Mouse (Mus musculus) intestine, embryonic 15.5 days (tissue): ENCODE measurements around the gene Rer1. TPM values are rescaled to one million over a fixed set of nuclear protein-coding genes. Genes with fewer than 3 reads are reported as not detected.
"Not testable (repeated sequence)": the region's sequence is repeated elsewhere in the genome, so short reads cannot be mapped to it uniquely, and the experiment has no call there.

Experiments
- ATAC-seq: fragments of 200-750 bp; cut with Nextera tagmentation; 2 replicates; pipeline ENCODE4 v1.8.0; 2017; ENCODE audit warnings: moderate TSS enrichment, moderate library complexity
- H3K27ac ChIP-seq: fragments of 300-500 bp; sonication (generic); 2 replicates; pipeline ENCODE4 v1.5.1; 2015; ENCODE audit warnings: mild to moderate bottlenecking, inconsistent platforms
- H3K27me3 ChIP-seq: fragments of 300-500 bp; sonication (generic); replicated peaks from 2 replicates; pipeline ENCODE4 v1.6.1; 2015; ENCODE audit warnings: inconsistent platforms
- H3K36me3 ChIP-seq: fragments of 300-500 bp; sonication (generic); 2 replicates; pipeline ENCODE4 v1.6.1; 2015; ENCODE audit warnings: inconsistent platforms
- H3K4me1 ChIP-seq: fragments of 300-500 bp; sonication (generic); replicated peaks from 2 replicates; pipeline ENCODE4 v1.6.1; 2015; ENCODE audit warnings: inconsistent platforms
- H3K4me2 ChIP-seq: fragments of 300-500 bp; sonication (generic); replicated peaks from 2 replicates; pipeline ENCODE4 v1.6.1; 2015; ENCODE audit warnings: mild to moderate bottlenecking, inconsistent platforms
- H3K4me3 ChIP-seq: fragments of 300-500 bp; sonication (generic); replicated peaks from 2 replicates; pipeline ENCODE4 v1.5.1; 2015; ENCODE audit warnings: inconsistent platforms
- H3K9ac ChIP-seq: fragments of 300-500 bp; sonication (generic); 2 replicates; pipeline ENCODE4 v1.6.1; 2015; ENCODE audit warnings: inconsistent platforms
- H3K9me3 ChIP-seq: fragments of 300-500 bp; sonication (generic); 2 replicates; pipeline ENCODE4 v1.6.1; 2016; ENCODE audit warnings: inconsistent platforms
- WGBS: fragments of 180-500 bp; shearing (Covaris S2); methylation state at CpG from one replicate; pipeline ENCODE4 v1.1.7; 2015; 5-methylcytosine and 5-hydroxymethylcytosine counted together
- polyA plus RNA-seq: library from polyadenylated mRNA; unstranded; fragments of >200 nt; fragmentation: Nextera tagmentation; extraction: Ambion mirVana; gene quantifications from 2 replicates; pipeline ENCODE4 v1.2.1, GENCODE M21; 2015

Rer1 gene
- polyA plus RNA-seq, 1 experiment from 2014 or later: 205 TPM

DNA sequence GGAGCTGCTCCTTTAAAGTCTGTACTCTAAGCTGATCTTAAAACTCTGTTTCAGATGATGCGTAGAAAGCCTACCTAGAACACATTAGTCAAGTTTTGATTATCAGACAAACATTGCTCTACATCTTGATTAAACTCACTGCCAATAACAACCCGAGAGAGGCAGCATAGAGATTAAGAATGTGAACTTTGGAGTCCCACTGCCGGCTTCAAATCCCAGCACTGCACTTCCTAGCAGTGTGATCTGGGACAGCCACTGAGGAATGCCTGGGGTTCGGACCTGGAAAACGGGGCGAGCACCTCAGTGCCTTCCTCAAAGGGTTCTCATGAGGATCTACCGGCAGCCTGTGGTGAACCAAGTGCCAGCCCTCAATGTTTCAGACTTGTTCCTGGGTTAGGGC lies 1.8 kb downstream of the Rer1 start:
- ATAC-seq: no peak
- H3K36me3 ChIP-seq: peaks cover 16% of the 10 kb centered on the region
- H3K4me2 ChIP-seq: peak overlapping the region; percentile 64
- no peaks in the 10 kb centered on the region for H3K9me3 ChIP-seq
- H3K27me3 ChIP-seq: no peaks in the 10 kb centered on the region
- H3K4me3 ChIP-seq: peak overlapping the region; percentile 97
- 68% methylated on average over 7 of the region's 7 CpGs for WGBS
- peak overlapping the region; percentile 67; the same call in 1 of the 2 replicates for H3K27ac ChIP-seq
- H3K9ac ChIP-seq: peak overlapping the region; percentile 96
- H3K4me1 ChIP-seq: peaks cover 34% of the 10 kb centered on the region

GRCm38 (mm10) chr4:155083553-155083952 lies 2.6 kb downstream of the Rer1 start:
- Histone ChIP-seq H3K4me2 (peak overlapping the region; percentile 64), H3K36me3 (peaks cover 19% of the 10 kb centered on the region), H3K27me3 (no peaks in the 10 kb centered on the region), H3K4me3 (no peak overlapping the region), H3K27ac (peak overlapping the region; percentile 41; the same call in 1 of the 2 replicates), H3K9ac (no peak overlapping the region), H3K9me3 (no peaks in the 10 kb centered on the region), H3K4me1 (peaks cover 34% of the 10 kb centered on the region)
- WGBS: 69% methylated on average over 4 of the region's 4 CpGs
- ATAC-seq: no peak

GRCm38 (mm10) chr4:155079666-155080065 lies 6.5 kb downstream of the Rer1 start:
- no peak for ATAC-seq
- Histone ChIP-seq H3K27ac (no peak overlapping the region), H3K27me3 (no peaks in the 10 kb centered on the region), H3K9me3 (no peaks in the 10 kb centered on the region), H3K4me3 (no peak overlapping the region), H3K4me2 (no peak overlapping the region), H3K36me3 (peaks cover 48% of the 10 kb centered on the region), H3K4me1 (peaks cover 20% of the 10 kb centered on the region), H3K9ac (no peak overlapping the region)
- WGBS: 72% methylated on average over 6 of the region's 6 CpGs

DNA sequence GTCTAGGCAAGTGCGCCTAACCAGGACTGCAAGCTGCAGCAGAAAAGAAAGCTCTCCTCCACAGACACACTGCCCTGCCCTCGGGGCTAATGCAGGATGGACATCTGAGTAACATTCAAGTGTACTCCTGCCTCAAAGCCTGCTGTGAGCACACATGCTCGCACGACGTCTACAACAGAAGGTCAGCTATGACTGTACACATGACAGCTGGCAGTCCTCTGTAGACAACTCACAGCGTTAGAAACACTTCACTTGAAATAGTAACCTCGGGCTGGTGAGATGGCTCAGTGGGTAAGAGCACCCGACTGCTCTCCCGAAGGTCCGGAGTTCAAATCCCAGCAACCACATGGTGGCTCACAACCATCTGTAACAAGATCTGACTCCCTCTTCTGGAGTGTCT lies 7.4 kb downstream of the Rer1 start:
- peaks cover 12% of the 10 kb centered on the region for H3K4me1 ChIP-seq
- not testable (repeated sequence) for H3K4me2 ChIP-seq, H3K27ac ChIP-seq, H3K9ac ChIP-seq, H3K4me3 ChIP-seq, H3K27me3 ChIP-seq, H3K9me3 ChIP-seq, ATAC-seq
- peaks cover 51% of the 10 kb centered on the region for H3K36me3 ChIP-seq
- WGBS: 90% methylated on average over 10 of the region's 10 CpGs

DNA sequence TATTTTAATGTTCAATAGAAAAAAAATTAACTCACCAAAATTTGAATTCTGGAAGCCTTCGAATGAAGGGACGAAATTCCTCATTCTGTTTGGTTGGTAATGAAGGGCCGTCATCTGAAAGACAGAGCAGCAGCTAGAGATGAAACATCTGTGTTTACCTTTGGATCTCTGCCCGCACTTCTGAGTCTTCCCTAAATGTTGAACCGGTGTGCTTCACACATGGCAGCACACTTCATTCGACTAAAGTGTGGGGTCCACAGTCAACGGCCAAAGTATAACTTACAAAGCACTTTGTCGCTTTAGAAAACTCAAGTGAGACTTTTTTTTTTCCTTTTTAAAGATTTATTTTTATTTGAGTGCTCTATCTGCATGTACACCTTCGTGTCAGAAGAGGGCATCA lies 9.5 kb downstream of the Rer1 start:
- WGBS: 56% methylated on average over 9 of the region's 9 CpGs
- Histone ChIP-seq H3K9ac (no peak overlapping the region), H3K27ac (no peak overlapping the region), H3K4me3 (no peak overlapping the region), H3K36me3 (peaks cover 60% of the 10 kb centered on the region), H3K4me1 (no peaks in the 10 kb centered on the region), H3K9me3 (no peaks in the 10 kb centered on the region), H3K4me2 (no peak overlapping the region), H3K27me3 (no peaks in the 10 kb centered on the region)
- no peak for ATAC-seq

DNA sequence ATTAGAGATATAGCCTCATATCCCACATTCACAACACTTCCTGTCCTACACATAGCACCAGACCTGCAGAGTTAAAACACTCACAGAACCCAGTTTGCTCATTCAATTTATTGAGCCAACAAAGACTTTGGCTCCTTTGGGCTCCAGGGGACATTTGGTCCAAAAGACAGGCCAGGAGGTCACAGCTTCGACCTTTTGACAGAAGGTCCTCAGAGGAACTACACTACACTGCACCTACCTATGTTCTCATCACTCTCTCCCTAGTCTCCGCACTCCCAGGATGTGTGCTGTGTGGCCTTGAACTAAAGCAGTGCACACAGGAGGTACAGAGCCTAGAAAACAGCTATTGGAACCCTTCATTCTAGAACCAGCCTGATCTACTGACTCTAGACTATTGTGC lies 10.4 kb downstream of the Rer1 start:
- ATAC-seq: no peak
- H3K4me1 ChIP-seq: no peaks in the 10 kb centered on the region
- H3K9ac ChIP-seq: no peak overlapping the region
- no peak overlapping the region for H3K4me2 ChIP-seq
- no peaks in the 10 kb centered on the region for H3K9me3 ChIP-seq
- no peaks in the 10 kb centered on the region for H3K27me3 ChIP-seq
- H3K36me3 ChIP-seq: peaks cover 65% of the 10 kb centered on the region
- H3K27ac ChIP-seq: no peak overlapping the region
- whole genome bisulfite sequencing: 96% methylated on average over 2 of the region's 2 CpGs
- H3K4me3 ChIP-seq: no peak overlapping the region

GRCm38 (mm10) chr4:155075137-155075536 lies 11.0 kb downstream of the Rer1 start:
- ATAC-seq: no peak
- Histone ChIP-seq H3K4me2 (no peak overlapping the region), H3K27me3 (no peaks in the 10 kb centered on the region), H3K27ac (no peak overlapping the region), H3K9ac (no peak overlapping the region), H3K4me1 (no peaks in the 10 kb centered on the region), H3K4me3 (no peak overlapping the region), H3K36me3 (peaks cover 69% of the 10 kb centered on the region), H3K9me3 (no peaks in the 10 kb centered on the region)
- 84% methylated on average over 9 of the region's 9 CpGs for WGBS

GRCm38 (mm10) chr4:155074418-155074817 lies 11.8 kb downstream of the Rer1 start:
- 78% methylated on average over 9 of the region's 9 CpGs for WGBS
- no peaks in the 10 kb centered on the region for H3K4me1 ChIP-seq
- no peaks in the 10 kb centered on the region for H3K27me3 ChIP-seq
- H3K27ac ChIP-seq: no peak overlapping the region
- no peaks in the 10 kb centered on the region for H3K9me3 ChIP-seq
- H3K4me2 ChIP-seq: no peak overlapping the region
- no peak overlapping the region for H3K9ac ChIP-seq
- H3K36me3 ChIP-seq: peaks cover 66% of the 10 kb centered on the region
- no peak for ATAC-seq
- no peak overlapping the region for H3K4me3 ChIP-seq

GRCm38 (mm10) chr4:155070921-155071320 lies 15.3 kb downstream of the Rer1 start:
- WGBS: 90% methylated on average over 5 of the region's 5 CpGs
- H3K9ac ChIP-seq: no peak overlapping the region
- no peaks in the 10 kb centered on the region for H3K27me3 ChIP-seq
- H3K4me2 ChIP-seq: no peak overlapping the region
- no peak for ATAC-seq
- no peak overlapping the region for H3K27ac ChIP-seq
- H3K4me3 ChIP-seq: no peak overlapping the region
- H3K9me3 ChIP-seq: no peaks in the 10 kb centered on the region
- H3K4me1 ChIP-seq: peaks cover 11% of the 10 kb centered on the region; the same call in 1 of the 2 replicates
- H3K36me3 ChIP-seq: peaks cover 47% of the 10 kb centered on the region

GRCm38 (mm10) chr4:155070199-155070598 lies 16.0 kb downstream of the Rer1 start:
- no peak overlapping the region for H3K9ac ChIP-seq
- H3K36me3 ChIP-seq: peaks cover 40% of the 10 kb centered on the region
- 92% methylated on average over 13 of the region's 13 CpGs for WGBS
- H3K27me3 ChIP-seq: no peaks in the 10 kb centered on the region
- H3K4me2 ChIP-seq: no peak overlapping the region
- no peak overlapping the region for H3K4me3 ChIP-seq
- no peak for ATAC-seq
- H3K9me3 ChIP-seq: no peaks in the 10 kb centered on the region
- peaks cover 11% of the 10 kb centered on the region; the same call in 1 of the 2 replicates for H3K4me1 ChIP-seq
- no peak overlapping the region for H3K27ac ChIP-seq

GRCm38 (mm10) chr4:155069191-155069590 lies 17.0 kb downstream of the Rer1 start:
- H3K9ac ChIP-seq: no peak overlapping the region
- peaks cover 35% of the 10 kb centered on the region for H3K36me3 ChIP-seq
- H3K9me3 ChIP-seq: no peaks in the 10 kb centered on the region
- no peak overlapping the region for H3K4me3 ChIP-seq
- ATAC-seq: no peak
- no peaks in the 10 kb centered on the region for H3K27me3 ChIP-seq
- H3K4me2 ChIP-seq: no peak overlapping the region
- H3K4me1 ChIP-seq: peaks cover 11% of the 10 kb centered on the region; the same call in 1 of the 2 replicates
- WGBS: 80% methylated on average over 6 of the region's 6 CpGs
- H3K27ac ChIP-seq: no peak overlapping the region

- no peak for ATAC-seq
- no peak overlapping the region for H3K9ac ChIP-seq
- no peak overlapping the region for H3K4me3 ChIP-seq
- WGBS: 92% methylated on average over 20 of the region's 20 CpGs
- peaks cover 11% of the 10 kb centered on the region; the same call in 1 of the 2 replicates for H3K4me1 ChIP-seq
- no peaks in the 10 kb centered on the region for H3K9me3 ChIP-seq
- H3K4me2 ChIP-seq: peak overlapping the region; percentile 64; the same call in 1 of the 2 replicates
- H3K27ac ChIP-seq: no peak overlapping the region
- H3K36me3 ChIP-seq: peaks cover 29% of the 10 kb centered on the region
- H3K27me3 ChIP-seq: no peaks in the 10 kb centered on the region
Observed at GRCm38 (mm10) chr4:155068357-155068972, 17.7 kb downstream of the Rer1 start.

DNA sequence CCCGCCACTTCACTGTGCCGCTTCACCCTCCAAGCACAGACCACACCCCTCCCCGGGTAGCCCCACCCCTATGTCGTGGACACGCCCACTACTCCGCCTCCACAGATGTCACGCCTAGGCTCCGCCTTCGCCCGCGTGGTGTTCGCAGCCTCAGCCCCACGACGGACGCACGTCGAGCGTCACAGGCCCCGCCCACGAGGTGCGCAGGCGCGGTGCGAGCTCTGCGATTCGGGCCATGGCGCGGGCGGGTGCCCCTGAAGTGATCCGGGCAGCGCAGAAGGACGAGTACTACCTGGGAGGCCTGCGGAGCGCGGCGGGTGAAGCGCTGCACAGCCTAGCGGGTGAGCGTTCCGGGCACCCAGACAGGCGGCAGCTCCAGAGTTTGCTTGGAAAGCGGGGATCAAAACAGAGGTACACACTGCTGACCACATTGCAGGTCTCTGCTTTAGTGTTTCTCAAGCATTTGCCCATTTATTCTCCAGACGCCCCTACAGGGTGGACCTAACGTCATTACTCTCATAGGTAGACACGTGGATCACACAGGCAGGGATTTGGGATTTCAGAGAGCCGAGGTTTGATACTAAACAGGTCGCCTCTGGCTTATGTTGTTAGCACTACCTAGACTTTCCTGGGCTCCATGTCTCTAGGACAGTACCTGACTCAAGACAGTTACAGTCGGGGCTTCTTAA lies 19.2 kb downstream of the Rer1 start, which contains the start of gene Pex10:
Gene Pex10 (plus strand): TSS at position 183 of the 689 bp plus-strand sequence.
- peaks cover 11% of the 10 kb centered on the region; the same call in 1 of the 2 replicates for H3K4me1 ChIP-seq
- peak within 1 kb of the TSS; percentile 75 for H3K9ac ChIP-seq
- peak; percentile 87 for ATAC-seq
- peaks cover 20% of the 10 kb centered on the region for H3K36me3 ChIP-seq
- peak within 1 kb of the TSS; percentile 75 for H3K27ac ChIP-seq
- under 1% methylated on average over 48 of the region's 48 CpGs for WGBS
- peak within 1 kb of the TSS; percentile 64 for H3K4me2 ChIP-seq
- H3K9me3 ChIP-seq: no peaks in the 10 kb centered on the region
- peak within 1 kb of the TSS; percentile 61 for H3K4me3 ChIP-seq
- no peaks in the 10 kb centered on the region for H3K27me3 ChIP-seq
